Mouse (Mus musculus): ENCODE data around the gene Actn1. TPM values are rescaled to one million over a fixed set of nuclear protein-coding genes. Genes with fewer than 3 reads are reported as not detected.
A peak's percentile ranks its signal among the peaks of the same experiment; 100 is the strongest.

Gene Actn1
- total and polyA plus RNA-seq, 2 experiments from 2014 or later, result 15.7 to 85.3 TPM

DNA sequence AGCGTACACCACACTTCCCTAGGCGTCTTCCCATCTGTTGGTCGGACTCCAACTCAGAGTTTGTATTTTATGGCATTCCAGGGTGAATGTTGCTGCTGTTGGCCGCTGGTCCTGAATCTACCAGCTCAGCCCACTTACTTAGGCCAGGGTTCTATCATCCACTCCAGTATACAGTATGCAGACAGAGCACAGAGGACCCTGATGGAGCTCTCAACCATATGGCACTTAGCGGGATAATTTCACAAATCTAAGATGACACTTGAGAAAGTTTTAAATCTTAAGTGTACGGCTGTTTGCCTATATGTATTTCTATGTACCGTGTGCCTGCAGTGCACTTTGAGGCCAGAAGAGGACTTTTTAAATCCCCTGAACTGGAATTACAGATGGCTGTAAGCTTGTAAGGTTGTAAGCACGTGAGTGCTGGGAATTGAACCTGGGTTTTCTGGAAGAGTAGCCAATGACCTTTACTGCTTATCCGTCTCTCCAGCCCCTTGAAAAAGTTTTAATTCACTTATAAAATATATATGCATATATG lies 127.1 kb downstream of the Actn1 start:
- Histone ChIP-seq H3K27ac (ENCODE audit: low read depth) (peak overlapping the region; percentile 100; the same call in 1 of the 2 replicates), H3K36me3 (replicated peaks; ENCODE audit: control insufficient read depth, insufficient read depth, low read length) (0 out of 2 replicates have a peak, but pooled peaks cover 6% of the 10 kb centered on the region), H3K9me3 (replicated peaks; ENCODE audit: control insufficient read depth, low read length) (no peaks in the 10 kb centered on the region), H3K4me3 (ENCODE audit: low read depth, low read length) (peak overlapping the region; percentile 72; the same call in 1 of the 2 replicates), H3K9ac (replicated peaks; ENCODE audit: low read depth, low read length) (no peak overlapping the region), H3K4me1 (ENCODE audit: control insufficient read depth, insufficient read depth) (peaks cover 49% of the 10 kb centered on the region), H3K27me3 (ENCODE audit: control insufficient read depth, insufficient read depth, low read length) (no peaks in the 10 kb centered on the region), H3K4me2 (ENCODE audit: low read depth, low read length) (no peak overlapping the region)
- TF ChIP-seq EP300 (IDR thresholded peaks at IDR 0.05; ENCODE audit: low read depth), result no peak
- 0 out of 2 replicates have a peak, but pooled peaks have one; percentile 5 for TF ChIP-seq CTCF (IDR thresholded peaks at IDR 0.05; ENCODE audit: low read depth)
- ATAC-seq (ENCODE audit: insufficient read depth, low read depth) (no peak), DNase-seq (ENCODE audit: low spot score) (no peak)
- 43% methylated on average over 9 of the region's 9 CpGs for WGBS

DNA sequence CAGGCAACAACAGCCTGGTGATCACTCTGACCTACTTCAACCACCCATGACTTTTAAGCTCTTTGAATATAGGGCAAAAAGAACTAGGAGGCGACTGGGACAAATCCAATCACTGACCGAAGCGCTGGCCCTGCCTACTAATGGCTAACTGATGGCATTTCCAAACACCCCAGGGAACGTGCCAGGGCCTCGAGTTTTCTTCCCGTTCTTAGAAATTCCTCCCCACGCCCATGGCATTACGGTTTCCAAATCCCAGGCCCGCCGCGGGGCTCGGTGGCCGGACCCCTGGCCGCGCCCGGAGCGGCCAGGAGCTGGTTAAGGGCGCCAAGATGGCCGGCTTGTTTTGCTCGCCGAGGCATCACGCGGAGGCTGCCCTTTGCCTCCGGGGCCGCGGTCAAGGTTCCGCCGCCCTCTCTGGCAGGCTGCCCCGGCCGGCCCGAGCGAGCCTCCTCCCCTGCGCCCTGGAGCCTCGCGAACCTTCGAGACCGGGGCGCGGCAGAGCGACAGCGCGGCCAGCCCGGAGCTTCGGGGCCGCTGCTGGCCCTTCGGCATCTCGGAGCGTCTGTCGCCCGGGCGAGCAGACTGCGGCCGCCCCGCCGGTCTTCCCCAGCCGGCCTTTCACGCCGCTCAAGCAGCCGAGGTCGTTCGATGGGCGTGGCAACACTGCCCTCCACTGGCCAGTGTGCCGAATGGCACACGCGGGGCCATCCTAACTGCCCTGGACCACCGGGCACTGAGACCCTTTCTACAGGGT lies 127.7 kb downstream of the Actn1 start:
- Histone ChIP-seq H3K4me1 (ENCODE audit: control insufficient read depth, insufficient read depth) (peaks cover 43% of the 10 kb centered on the region), H3K4me3 (ENCODE audit: low read depth, low read length) (peak overlapping the region; percentile 72), H3K9ac (replicated peaks; ENCODE audit: low read depth, low read length) (peak overlapping the region; percentile 92), H3K4me2 (ENCODE audit: low read depth, low read length) (peak overlapping the region; percentile 73), H3K9me3 (replicated peaks; ENCODE audit: control insufficient read depth, low read length) (no peaks in the 10 kb centered on the region), H3K27me3 (ENCODE audit: control insufficient read depth, insufficient read depth, low read length) (no peaks in the 10 kb centered on the region), H3K27ac (ENCODE audit: low read depth) (peak overlapping the region; percentile 100), H3K36me3 (replicated peaks; ENCODE audit: control insufficient read depth, insufficient read depth, low read length) (peaks cover 13% of the 10 kb centered on the region; the same call in 1 of the 2 replicates)
- peak; percentile 84 for DNase-seq (ENCODE audit: low spot score)
- TF ChIP-seq CTCF (IDR thresholded peaks at IDR 0.05; ENCODE audit: low read depth) (peak; percentile 95), EP300 (IDR thresholded peaks at IDR 0.05; ENCODE audit: low read depth) (peak; percentile 76)
- ATAC-seq (ENCODE audit: insufficient read depth, low read depth), result peak; percentile 78
- under 1% methylated on average over 64 of the region's 66 CpGs for WGBS

DNA sequence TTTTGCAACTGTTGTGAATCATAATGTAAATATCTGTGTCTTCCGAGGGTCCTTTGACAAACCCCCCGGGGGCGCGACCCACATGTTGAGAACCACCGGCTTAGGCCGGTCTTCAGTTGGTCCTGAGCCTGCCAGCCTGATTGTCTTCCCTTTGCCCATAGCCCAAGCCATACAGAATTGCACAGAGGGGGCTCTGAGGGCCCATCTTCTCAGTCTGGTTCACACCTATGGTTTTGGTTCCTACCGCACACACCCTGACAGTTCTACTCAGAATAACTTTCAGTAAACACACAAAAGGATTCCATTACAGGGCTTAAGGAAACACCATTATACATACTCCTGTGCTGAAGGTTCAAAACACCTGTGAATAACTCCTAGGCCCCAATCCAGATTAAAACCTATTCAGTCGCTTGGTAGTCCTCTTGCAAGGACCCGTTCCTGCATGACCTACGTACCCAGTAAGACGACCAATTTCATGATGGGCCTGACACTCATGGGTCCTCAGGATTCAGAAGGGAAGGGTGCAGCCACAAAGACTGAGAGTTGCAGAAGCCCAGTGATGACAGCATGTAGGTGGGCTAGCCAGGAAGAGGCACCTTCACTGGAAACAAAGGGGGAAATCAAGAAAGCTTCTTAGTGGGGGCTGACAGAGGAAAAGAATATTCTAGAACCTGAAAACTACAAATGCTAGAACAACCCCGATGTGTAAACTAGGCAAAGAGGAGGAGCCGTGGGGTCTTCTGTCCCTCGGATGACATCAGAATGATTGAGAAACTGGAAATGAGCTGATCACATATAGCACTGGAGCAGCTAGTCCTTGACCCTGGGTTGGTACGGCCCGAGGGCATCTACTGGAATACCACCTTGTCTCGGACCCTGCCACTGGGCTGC lies 128.6 kb downstream of the Actn1 start:
- Histone ChIP-seq H3K4me1 (ENCODE audit: control insufficient read depth, insufficient read depth) (peaks cover 37% of the 10 kb centered on the region), H3K27ac (ENCODE audit: low read depth) (peak overlapping the region; percentile 100), H3K4me2 (ENCODE audit: low read depth, low read length) (peak overlapping the region; percentile 73), H3K9ac (replicated peaks; ENCODE audit: low read depth, low read length) (peak overlapping the region; percentile 92), H3K36me3 (replicated peaks; ENCODE audit: control insufficient read depth, insufficient read depth, low read length) (peaks cover 16% of the 10 kb centered on the region; the same call in 1 of the 2 replicates), H3K4me3 (ENCODE audit: low read depth, low read length) (peak overlapping the region; percentile 72), H3K27me3 (ENCODE audit: control insufficient read depth, insufficient read depth, low read length) (no peaks in the 10 kb centered on the region), H3K9me3 (replicated peaks; ENCODE audit: control insufficient read depth, low read length) (no peaks in the 10 kb centered on the region)
- WGBS, result 54% methylated on average over 17 of the region's 17 CpGs
- TF ChIP-seq EP300 (IDR thresholded peaks at IDR 0.05; ENCODE audit: low read depth), result no peak
- TF ChIP-seq CTCF (IDR thresholded peaks at IDR 0.05; ENCODE audit: low read depth), result no peak
- DNase-seq (ENCODE audit: low spot score), result no peak
- no peak for ATAC-seq (ENCODE audit: insufficient read depth, low read depth)

DNA sequence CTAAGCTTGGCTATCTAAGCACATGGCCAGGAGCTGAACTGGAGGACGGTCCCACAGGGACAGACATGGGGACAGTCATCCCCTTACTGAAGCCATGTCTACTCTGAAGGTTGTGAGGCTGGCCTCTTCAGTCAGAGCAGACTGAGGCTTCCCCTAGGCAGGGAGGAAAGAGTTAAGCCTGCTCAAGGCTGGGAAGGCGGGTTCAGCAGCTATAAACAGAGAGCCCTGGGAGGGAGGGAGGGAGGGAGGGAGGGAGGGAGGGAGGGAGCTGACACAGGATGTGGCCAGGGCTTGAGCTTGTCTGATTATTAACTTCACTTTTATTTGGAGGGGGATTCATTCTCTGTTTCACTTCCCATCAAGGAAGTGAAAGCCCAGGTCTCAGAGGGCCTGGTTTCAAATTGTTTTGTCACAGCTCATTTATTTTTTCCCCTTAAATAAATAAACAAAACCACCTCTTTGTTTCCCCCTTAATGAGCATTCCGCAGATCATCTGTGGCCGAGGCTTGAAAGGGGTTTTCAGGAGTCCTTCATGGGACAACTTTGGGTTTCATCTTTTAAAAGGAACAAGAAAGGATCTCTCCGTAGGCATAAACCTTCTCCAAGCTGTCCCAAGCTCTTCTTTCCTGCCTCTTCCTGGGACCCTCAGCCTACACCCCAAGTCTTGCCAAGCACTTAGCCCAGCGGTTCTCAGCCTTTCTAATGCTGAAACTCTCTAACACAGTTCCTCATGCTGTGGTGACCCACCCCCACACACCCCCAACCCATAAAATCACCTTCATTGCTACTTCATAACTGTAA lies 129.4 kb downstream of the Actn1 start:
- Histone ChIP-seq H3K9me3 (replicated peaks; ENCODE audit: control insufficient read depth, low read length) (no peaks in the 10 kb centered on the region), H3K4me3 (ENCODE audit: low read depth, low read length) (no peak overlapping the region), H3K27me3 (ENCODE audit: control insufficient read depth, insufficient read depth, low read length) (no peaks in the 10 kb centered on the region), H3K27ac (ENCODE audit: low read depth) (peak overlapping the region; percentile 100), H3K4me1 (ENCODE audit: control insufficient read depth, insufficient read depth) (peaks cover 29% of the 10 kb centered on the region), H3K9ac (replicated peaks; ENCODE audit: low read depth, low read length) (peak overlapping the region; percentile 92; the same call in 1 of the 2 replicates), H3K36me3 (replicated peaks; ENCODE audit: control insufficient read depth, insufficient read depth, low read length) (peaks cover 20% of the 10 kb centered on the region; the same call in 1 of the 2 replicates), H3K4me2 (ENCODE audit: low read depth, low read length) (peak overlapping the region; percentile 73)
- DNase-seq (ENCODE audit: low spot score) (peak; percentile 75), ATAC-seq (ENCODE audit: insufficient read depth, low read depth) (peak; percentile 34; the same call in 1 of the 2 replicates)
- 13% methylated on average over 6 of the region's 6 CpGs for WGBS
- no peak for TF ChIP-seq EP300 (IDR thresholded peaks at IDR 0.05; ENCODE audit: low read depth)
- TF ChIP-seq CTCF (IDR thresholded peaks at IDR 0.05; ENCODE audit: low read depth), result no peak

All from heart, postnatal 0 days (tissue).